Mouse (Mus musculus): ENCODE data around the gene Atg9b.

Atg9b gene

GRCm38 (mm10) chr5:24350531-24351250, 41.3 kb downstream of the Atg9b start:
- DNase-seq (ENCODE audit: low read depth in 1 of 2, low spot score in 2 of 2), result no peak

- DNase-seq (ENCODE audit: low read depth in 1 of 2, low spot score in 2 of 2), result no peak
These were observed 41.9 kb downstream of the Atg9b start for GRCm38 (mm10) chr5:24350073-24350472.

DNA sequence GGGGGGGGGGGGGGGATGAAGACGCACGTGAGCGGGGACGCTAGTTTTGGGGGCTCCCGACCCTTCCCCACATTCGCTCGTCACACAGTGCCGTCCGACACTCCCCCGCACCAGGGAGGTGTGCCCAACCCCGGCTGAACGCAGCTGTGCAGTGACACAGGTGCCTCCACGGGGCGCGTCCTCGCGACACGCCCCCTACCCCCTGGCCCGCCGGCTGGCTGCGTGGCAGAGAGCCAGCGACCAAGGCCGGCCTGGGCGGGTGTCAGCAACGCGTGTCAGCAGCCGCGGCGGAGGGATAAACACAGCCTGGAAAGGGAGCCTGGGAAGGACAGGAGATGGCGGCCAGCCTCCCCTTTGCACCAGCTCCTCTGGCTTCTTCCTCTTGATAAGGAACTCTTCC, 43.4 kb downstream of the Atg9b start:
- DNase-seq (ENCODE audit: low read depth in 1 of 2, low spot score in 2 of 2), result no peak

DNA sequence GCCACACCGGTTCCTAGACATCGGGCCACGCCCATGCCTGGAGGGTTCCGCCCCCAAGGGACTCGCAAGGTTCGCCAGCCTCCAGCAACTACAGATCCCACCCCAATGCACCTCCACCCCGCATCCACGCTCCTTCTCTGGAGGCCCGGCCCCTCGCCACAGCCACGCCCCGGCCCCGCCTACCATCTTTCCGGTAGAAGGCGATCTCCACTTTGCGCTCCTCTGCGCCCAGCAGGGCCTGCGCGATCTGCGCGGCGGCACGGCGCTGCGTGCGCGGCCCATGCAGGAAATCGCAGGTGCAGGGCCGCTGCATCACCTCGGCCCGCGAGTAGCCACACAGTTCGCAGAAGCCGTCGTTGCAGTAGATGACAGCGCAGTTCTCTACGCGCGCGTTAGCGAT, 43.8 kb downstream of the Atg9b start:
- DNase-seq (ENCODE audit: low read depth in 1 of 2, low spot score in 2 of 2), result no peak

- no peak for DNase-seq (ENCODE audit: low read depth in 1 of 2, low spot score in 2 of 2)
These were observed 44.6 kb downstream of the Atg9b start for GRCm38 (mm10) chr5:24347186-24347875.

- DNase-seq (ENCODE audit: low read depth in 1 of 2, low spot score in 2 of 2), result no peak
These were observed 45.6 kb downstream of the Atg9b start for GRCm38 (mm10) chr5:24346313-24346712.

DNA sequence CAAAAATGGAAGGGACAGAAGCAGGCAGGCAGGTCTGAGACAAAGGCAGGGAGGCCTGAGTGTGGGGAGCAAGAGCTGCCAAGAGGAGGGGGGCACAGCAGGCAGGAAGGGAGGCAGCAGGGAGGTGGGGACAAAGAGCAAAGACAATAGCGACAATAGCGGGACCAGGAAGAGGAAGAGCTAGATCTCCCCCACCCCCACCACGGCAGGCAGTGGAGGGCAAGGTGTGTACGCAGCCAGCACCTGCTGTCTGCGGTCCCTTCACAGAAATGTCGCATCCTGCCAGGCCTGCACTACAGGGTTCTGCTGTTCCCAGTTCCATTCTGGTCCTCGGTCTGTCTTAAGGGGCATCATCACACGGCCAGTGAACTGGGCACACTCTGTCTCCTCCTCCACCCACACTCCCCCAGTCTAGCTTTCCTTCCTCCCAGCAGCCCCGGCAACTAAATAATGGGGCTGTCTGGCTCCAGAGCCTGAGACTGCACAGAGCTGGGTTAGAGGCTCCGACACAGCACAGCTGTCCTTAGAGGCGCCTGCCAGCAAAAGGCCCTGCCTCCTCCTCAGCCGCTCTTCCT, 47.4 kb downstream of the Atg9b start:
- DNase-seq (ENCODE audit: low read depth in 1 of 2, low spot score in 2 of 2), result no peak

DNA sequence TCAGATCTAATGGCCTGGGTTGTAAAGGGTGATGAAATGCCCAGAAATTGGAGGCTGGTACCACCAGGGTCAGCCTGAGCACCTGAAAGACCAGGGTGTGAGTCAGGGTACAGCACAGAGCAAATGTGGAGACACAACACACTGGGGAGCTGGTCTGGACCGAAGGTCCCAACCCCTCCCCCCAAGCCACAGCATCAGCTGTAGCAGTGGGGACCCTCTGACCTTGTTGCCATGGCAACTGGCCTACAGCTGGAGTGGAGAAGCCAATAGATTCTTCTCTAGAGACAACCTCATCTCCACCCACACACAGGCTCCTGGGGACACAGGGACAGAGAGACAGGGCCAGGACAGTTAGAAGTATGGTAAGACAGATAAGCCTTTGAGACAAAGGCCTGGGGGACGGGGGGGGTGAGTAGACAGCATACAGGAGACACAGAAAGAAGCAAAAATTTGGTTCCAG, 47.9 kb downstream of the Atg9b start:
- DNase-seq (ENCODE audit: low read depth in 1 of 2, low spot score in 2 of 2), result no peak

DNA sequence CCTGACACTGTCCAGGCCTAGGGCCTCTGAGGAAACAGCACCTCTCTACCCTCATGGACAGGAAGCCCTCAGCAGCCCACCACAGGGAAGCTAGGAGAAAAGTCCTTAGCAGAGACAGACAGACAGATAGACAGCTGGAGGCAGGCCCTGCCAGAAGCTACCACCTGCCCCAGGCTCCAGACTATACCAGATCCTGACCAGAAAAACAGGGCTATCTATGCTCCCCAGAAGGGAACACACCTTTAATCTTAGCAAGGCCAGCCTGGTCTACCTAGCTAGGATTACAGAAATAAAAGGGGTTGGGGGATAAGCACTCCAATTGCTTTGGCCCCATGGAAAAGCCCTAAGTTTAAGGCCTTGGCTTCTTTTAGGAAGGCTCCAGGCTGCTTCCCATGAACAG, 48.6 kb downstream of the Atg9b start:
- no peak for DNase-seq (ENCODE audit: low read depth in 1 of 2, low spot score in 2 of 2)

GRCm38 (mm10) chr5:24342966-24343365, 49.0 kb downstream of the Atg9b start:
- no peak for DNase-seq (ENCODE audit: low read depth in 1 of 2, low spot score in 2 of 2)

- no peak for DNase-seq (ENCODE audit: low read depth in 1 of 2, low spot score in 2 of 2)
These were observed 49.6 kb downstream of the Atg9b start for GRCm38 (mm10) chr5:24342205-24342963.

DNA sequence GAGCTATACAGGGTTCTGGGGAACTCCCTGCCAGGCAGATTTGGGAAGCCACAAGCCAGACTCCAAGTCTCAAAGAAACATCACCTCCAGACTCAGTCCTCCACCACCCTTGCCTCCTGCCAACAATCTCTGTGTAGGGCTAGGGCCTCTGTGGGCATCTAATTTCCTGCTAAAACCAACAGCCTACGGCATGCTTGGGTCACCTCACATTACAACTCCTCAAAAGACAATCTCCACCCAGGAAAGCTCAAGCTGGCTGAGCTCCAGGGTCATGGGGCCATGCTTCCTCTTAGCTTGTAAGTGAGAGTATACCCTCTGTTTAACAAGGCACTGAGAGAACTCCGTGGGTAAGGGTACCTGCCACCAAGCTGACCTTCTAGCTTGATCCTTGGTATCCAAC, 54.1 kb downstream of the Atg9b start:
- DNase-seq (ENCODE audit: low read depth in 1 of 2, low spot score in 2 of 2), result no peak

DNA sequence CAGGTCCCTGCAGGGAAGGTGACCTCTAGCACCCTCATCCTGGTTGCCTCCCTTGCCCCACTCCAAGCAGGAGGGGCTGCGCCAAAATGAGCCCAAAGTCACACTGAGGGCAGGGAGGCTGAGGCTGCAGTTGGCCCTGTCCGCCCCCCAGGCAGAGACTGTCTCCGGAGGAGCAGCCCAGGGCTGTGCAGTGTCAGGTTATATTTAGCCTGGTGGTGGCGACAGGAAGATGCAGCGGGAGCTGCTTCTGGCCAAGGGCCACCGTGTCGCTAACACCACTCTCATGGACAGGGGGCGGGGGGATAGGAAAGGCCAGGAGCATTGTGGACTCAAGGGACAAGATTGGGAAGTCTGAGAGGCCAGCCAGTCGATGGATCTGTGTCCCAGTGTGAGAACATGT, 54.6 kb downstream of the Atg9b start:
- DNase-seq (ENCODE audit: low read depth in 1 of 2, low spot score in 2 of 2), result no peak

GRCm38 (mm10) chr5:24335888-24336511, 55.9 kb downstream of the Atg9b start:
- no peak for DNase-seq (ENCODE audit: low read depth in 1 of 2, low spot score in 2 of 2)

DNA sequence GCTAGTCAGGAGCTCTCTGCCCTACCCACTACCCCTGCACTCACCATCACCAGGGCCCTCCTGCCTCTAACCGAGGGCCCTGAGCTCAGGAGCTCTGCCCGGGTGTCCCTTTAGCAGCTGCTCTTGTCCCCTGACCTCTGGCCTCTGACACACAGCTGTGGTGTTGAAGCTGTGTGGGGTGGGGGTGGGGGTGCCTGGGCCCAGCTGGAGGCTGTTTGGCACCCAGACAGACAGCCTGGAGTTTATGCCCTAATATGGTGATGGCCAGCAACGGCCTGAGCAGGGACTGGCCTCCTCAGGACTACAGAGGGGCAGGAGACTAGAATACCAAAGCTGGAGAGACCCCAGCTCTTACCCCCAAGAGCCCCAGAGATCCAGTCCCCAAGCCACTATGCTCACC, 57.2 kb downstream of the Atg9b start:
- DNase-seq (ENCODE audit: low read depth in 1 of 2, low spot score in 2 of 2), result no peak

Measured in monocyte, adult 2 months (primary cell).